Mouse (Mus musculus): ENCODE measurements at regions not wholly inside any gene's neighbourhood (a gene's known extent, or its start where the extent isn't known, plus 50 kb on each side); places are given as distances from the start of the nearest gene placed in this dataset.

DNA sequence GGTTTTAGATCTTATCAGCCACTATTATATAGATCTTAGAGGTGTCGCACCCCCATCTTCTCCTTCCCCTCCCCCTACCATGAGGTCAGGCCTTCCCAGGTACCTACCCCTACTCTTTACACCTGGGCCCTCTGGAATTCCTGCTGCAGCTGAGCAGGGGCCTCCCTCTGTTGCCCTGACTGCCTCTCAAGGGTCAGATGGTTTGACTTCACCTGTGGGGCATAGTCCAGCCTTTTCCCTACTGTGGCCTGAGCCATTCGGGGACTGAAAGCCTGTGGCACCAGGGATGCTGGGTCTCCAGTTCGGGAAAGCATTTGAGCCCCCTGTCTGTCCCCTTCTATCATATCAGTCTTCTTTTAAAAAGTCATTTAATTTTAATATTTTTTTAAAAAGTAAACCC is 196.4 kb downstream of the Gadd45g start:
- Histone ChIP-seq H3K9ac (no peak overlapping the region), H3K27me3 (replicated peaks) (no peaks in the 10 kb centered on the region), H3K4me3 (replicated peaks) (no peak overlapping the region), H3K4me1 (peaks cover 15% of the 10 kb centered on the region), H3K27ac (no peak overlapping the region), H3K4me2 (no peak overlapping the region), H3K9me3 (no peaks in the 10 kb centered on the region), H3K36me3 (no peaks in the 10 kb centered on the region)
- 94% methylated on average over 3 of the region's 3 CpGs for WGBS
- no peak for ATAC-seq (ENCODE audit: insufficient read depth, low FRiP score, low read depth)

DNA sequence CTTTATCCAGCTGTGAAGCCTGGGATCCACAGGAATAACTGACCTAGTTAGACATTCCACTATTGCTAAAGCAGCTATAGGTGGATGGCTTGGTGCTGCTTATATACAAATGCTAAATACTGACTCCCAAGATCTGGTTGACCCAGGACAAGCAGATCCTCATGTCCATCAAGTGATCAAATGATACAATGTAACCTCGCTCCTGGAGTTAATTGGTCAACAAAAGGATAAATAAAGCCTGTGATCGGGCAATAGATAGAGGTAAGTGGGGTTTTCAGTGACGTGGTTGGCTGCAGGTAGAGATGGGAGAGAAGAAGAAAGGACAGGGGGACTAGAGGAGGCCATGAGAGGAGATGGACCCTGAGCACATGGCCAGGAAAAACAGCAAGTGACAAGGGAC is 197.4 kb downstream of the Gadd45g start:
- no peak for ATAC-seq (ENCODE audit: insufficient read depth, low FRiP score, low read depth)
- H3K4me3 ChIP-seq (replicated peaks) = no peak overlapping the region
- 80% methylated on average over 3 of the region's 3 CpGs for WGBS
- H3K4me2 ChIP-seq = no peak overlapping the region
- no peak overlapping the region for H3K27ac ChIP-seq
- no peaks in the 10 kb centered on the region for H3K36me3 ChIP-seq
- peaks cover 15% of the 10 kb centered on the region for H3K4me1 ChIP-seq
- H3K9me3 ChIP-seq = no peaks in the 10 kb centered on the region
- no peaks in the 10 kb centered on the region for H3K27me3 ChIP-seq (replicated peaks)
- H3K9ac ChIP-seq = no peak overlapping the region

DNA sequence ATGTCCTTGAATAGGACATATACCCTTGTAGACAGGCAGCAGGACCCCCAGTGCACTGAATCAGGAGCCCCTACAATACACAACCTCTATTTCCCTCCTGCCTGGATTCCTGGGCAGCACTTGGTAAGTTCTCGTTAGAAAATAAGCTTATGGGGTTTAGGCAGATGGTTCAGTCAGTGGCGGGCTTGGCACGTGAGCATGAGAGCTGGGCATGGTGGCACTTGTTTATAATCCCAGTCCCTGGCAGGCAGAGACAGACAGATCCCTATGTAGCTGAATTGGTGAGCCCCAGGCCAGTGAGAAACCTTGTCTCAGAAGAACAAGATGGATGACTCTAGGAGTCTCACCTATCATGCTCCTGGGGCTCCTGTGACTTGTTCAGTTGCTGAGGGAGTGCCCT is 198.9 kb downstream of the Gadd45g start:
- Histone ChIP-seq H3K9ac (no peak overlapping the region), H3K4me3 (replicated peaks) (no peak overlapping the region), H3K4me2 (no peak overlapping the region), H3K27me3 (replicated peaks) (no peaks in the 10 kb centered on the region), H3K27ac (no peak overlapping the region), H3K9me3 (no peaks in the 10 kb centered on the region), H3K36me3 (no peaks in the 10 kb centered on the region), H3K4me1 (peaks cover 15% of the 10 kb centered on the region)
- 87% methylated on average over 3 of the region's 3 CpGs for WGBS
- no peak for ATAC-seq (ENCODE audit: insufficient read depth, low FRiP score, low read depth)

DNA sequence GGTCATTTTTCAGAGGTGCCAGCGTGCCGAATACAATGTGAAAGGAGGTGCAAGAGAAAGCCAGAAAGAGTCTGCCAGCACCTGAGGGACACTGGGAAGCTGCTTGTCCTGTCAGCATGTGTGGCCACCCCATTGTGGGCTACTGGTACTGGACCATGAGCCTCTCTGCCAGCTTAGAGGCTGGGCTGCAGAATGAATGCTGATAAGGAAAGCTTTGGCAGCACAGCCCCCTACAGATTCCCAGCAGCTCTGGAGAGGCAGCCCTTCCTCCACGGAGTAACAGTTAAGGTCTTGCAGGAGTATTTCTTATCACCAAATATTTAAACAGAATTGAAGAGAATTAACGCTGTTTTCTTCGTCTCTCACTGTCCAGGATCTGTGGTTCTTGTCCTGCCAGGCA is 199.5 kb downstream of the Gadd45g start:
- ATAC-seq (ENCODE audit: insufficient read depth, low FRiP score, low read depth) = peak; percentile 42
- WGBS = 26% methylated on average over 5 of the region's 5 CpGs
- no peaks in the 10 kb centered on the region for H3K27me3 ChIP-seq (replicated peaks)
- peaks cover 15% of the 10 kb centered on the region for H3K4me1 ChIP-seq
- H3K9ac ChIP-seq = no peak overlapping the region
- H3K27ac ChIP-seq = no peak overlapping the region
- H3K4me2 ChIP-seq = peak overlapping the region; percentile 11; the same call in 1 of the 2 replicates
- no peak overlapping the region for H3K4me3 ChIP-seq (replicated peaks)
- H3K36me3 ChIP-seq = no peaks in the 10 kb centered on the region
- H3K9me3 ChIP-seq = no peaks in the 10 kb centered on the region

DNA sequence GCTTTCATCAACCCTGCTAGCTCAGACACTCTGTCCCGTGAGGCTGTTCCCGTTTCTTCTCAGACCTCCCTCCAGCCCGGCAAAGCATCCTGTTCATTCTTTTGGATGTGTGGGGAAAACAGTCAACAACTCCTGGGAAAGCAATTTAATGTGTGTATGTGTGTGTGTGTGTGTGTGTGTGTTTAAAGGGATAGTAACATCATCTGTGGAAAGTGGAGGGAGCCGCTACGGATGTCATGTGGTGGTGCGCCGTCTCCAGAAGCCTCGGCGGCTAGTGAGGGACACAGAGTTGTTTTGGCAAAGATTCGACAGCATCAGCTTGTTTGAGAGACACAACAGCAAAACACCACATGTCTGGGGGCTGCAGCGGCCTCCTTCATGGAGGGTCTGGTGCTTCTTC is 200.2 kb downstream of the Gadd45g start:
- no peak overlapping the region for H3K4me2 ChIP-seq
- no peak overlapping the region for H3K4me3 ChIP-seq (replicated peaks)
- no peaks in the 10 kb centered on the region for H3K36me3 ChIP-seq
- no peak for ATAC-seq (ENCODE audit: insufficient read depth, low FRiP score, low read depth)
- H3K27ac ChIP-seq = no peak overlapping the region
- no peaks in the 10 kb centered on the region for H3K27me3 ChIP-seq (replicated peaks)
- no peak overlapping the region for H3K9ac ChIP-seq
- no peaks in the 10 kb centered on the region for H3K9me3 ChIP-seq
- H3K4me1 ChIP-seq = peaks cover 10% of the 10 kb centered on the region
- 70% methylated on average over 11 of the region's 11 CpGs for WGBS

DNA sequence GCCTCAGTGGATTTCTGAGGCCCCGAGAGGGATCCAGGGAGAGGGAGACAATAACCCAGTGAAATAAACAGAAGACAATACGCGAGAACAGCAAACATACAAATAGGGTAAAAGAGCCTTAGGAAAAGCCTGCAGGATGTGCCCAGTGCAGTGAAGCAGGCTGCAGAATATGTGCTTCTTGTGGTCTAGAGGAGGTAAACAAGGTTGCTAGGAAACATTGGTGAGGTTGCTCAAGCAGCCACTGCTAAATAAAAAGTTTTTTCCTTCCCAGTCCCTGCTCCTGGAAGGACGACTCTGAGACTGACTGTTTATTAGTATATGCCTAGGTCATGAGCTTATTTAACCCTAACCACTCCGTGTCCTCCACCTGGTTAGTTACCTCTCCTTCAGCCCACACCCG is 201.5 kb downstream of the Gadd45g start:
- 71% methylated on average over 6 of the region's 6 CpGs for WGBS
- no peak for ATAC-seq (ENCODE audit: insufficient read depth, low FRiP score, low read depth)
- Histone ChIP-seq H3K4me3 (replicated peaks) (no peak overlapping the region), H3K27ac (no peak overlapping the region), H3K4me2 (no peak overlapping the region), H3K36me3 (no peaks in the 10 kb centered on the region), H3K27me3 (replicated peaks) (no peaks in the 10 kb centered on the region), H3K4me1 (0 out of 2 replicates have a peak, but pooled peaks cover 3% of the 10 kb centered on the region), H3K9ac (no peak overlapping the region), H3K9me3 (no peaks in the 10 kb centered on the region)

DNA sequence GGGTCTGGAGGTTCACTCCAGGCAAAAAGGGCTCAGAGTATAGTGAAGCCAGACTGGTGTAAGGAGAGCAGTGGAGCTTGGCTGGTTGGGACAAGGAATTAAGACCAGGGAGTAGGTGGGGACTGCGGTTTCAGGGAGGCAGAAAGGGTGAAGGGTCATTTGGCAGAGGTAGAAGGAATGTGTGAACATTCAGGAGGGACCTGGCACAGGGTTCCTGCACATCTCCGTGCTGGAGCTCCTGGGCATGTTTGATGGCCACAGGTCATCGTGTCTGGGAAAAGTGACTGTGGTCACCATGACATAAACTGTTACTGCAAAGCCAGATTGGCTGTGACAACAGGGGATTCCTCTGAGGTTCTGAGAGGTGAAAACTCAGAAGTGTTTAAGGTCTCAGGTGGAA is 202.3 kb downstream of the Gadd45g start:
- H3K9me3 ChIP-seq = no peaks in the 10 kb centered on the region
- no peak for ATAC-seq (ENCODE audit: insufficient read depth, low FRiP score, low read depth)
- H3K27ac ChIP-seq = no peak overlapping the region
- H3K27me3 ChIP-seq (replicated peaks) = no peaks in the 10 kb centered on the region
- WGBS = 72% methylated on average over 3 of the region's 3 CpGs
- 0 out of 2 replicates have a peak, but pooled peaks cover 3% of the 10 kb centered on the region for H3K4me1 ChIP-seq
- H3K9ac ChIP-seq = no peak overlapping the region
- no peak overlapping the region for H3K4me3 ChIP-seq (replicated peaks)
- H3K4me2 ChIP-seq = no peak overlapping the region
- H3K36me3 ChIP-seq = no peaks in the 10 kb centered on the region

GRCm38 (mm10) chr13:52049249-52049648 is 202.8 kb downstream of the Gadd45g start:
- Histone ChIP-seq H3K9me3 (no peaks in the 10 kb centered on the region), H3K4me3 (replicated peaks) (no peak overlapping the region), H3K9ac (no peak overlapping the region), H3K36me3 (no peaks in the 10 kb centered on the region), H3K27me3 (replicated peaks) (no peaks in the 10 kb centered on the region), H3K4me1 (0 out of 2 replicates have a peak, but pooled peaks cover 3% of the 10 kb centered on the region), H3K4me2 (no peak overlapping the region), H3K27ac (no peak overlapping the region)
- ATAC-seq (ENCODE audit: insufficient read depth, low FRiP score, low read depth) = no peak
- WGBS = 99% methylated on average over 2 of the region's 2 CpGs

- Histone ChIP-seq H3K36me3 (no peaks in the 10 kb centered on the region), H3K27ac (no peak overlapping the region), H3K4me2 (no peak overlapping the region), H3K9ac (no peak overlapping the region), H3K4me1 (peaks cover 7% of the 10 kb centered on the region; the same call in 1 of the 2 replicates), H3K9me3 (no peaks in the 10 kb centered on the region), H3K27me3 (replicated peaks) (no peaks in the 10 kb centered on the region), H3K4me3 (replicated peaks) (no peak overlapping the region)
- ATAC-seq (ENCODE audit: insufficient read depth, low FRiP score, low read depth) = no peak
- 82% methylated on average over 8 of the region's 8 CpGs for WGBS
These were observed 209.3 kb downstream of the Gadd45g start for GRCm38 (mm10) chr13:52055741-52056140.

DNA sequence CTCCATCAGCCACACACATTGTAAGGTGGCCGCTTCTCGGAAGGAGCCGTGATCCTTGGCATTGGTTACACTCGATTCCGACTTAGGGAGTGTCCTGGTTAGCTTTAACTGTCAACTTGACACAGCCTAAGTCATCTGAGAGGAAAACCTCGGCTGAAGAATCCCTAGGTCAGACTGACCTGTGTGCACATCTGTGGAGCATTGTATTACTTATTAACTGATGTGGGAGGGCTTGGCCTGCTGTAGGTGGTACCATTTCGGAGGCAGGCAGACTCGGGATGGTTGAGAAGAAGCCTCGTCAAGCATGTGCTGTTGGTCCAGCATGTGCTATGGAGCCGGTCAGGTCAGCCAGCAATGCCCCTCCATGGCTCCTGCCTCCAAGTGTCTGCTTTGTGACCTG is 211.0 kb downstream of the Gadd45g start:
- H3K27me3 ChIP-seq (replicated peaks) = no peaks in the 10 kb centered on the region
- no peak overlapping the region for H3K4me2 ChIP-seq
- WGBS = 59% methylated on average over 10 of the region's 10 CpGs
- H3K9me3 ChIP-seq = no peaks in the 10 kb centered on the region
- peaks cover 12% of the 10 kb centered on the region; the same call in 1 of the 2 replicates for H3K4me1 ChIP-seq
- no peak overlapping the region for H3K9ac ChIP-seq
- no peaks in the 10 kb centered on the region for H3K36me3 ChIP-seq
- no peak for ATAC-seq (ENCODE audit: insufficient read depth, low FRiP score, low read depth)
- H3K4me3 ChIP-seq (replicated peaks) = no peak overlapping the region
- H3K27ac ChIP-seq = no peak overlapping the region

GRCm38 (mm10) chr13:52059756-52060417 is 213.4 kb downstream of the Gadd45g start:
- ATAC-seq (ENCODE audit: insufficient read depth, low FRiP score, low read depth) = no peak
- Histone ChIP-seq H3K4me2 (no peak overlapping the region), H3K27ac (no peak overlapping the region), H3K36me3 (no peaks in the 10 kb centered on the region), H3K9ac (no peak overlapping the region), H3K4me1 (peaks cover 13% of the 10 kb centered on the region; the same call in 1 of the 2 replicates), H3K27me3 (replicated peaks) (no peaks in the 10 kb centered on the region), H3K9me3 (no peaks in the 10 kb centered on the region), H3K4me3 (replicated peaks) (no peak overlapping the region)
- 71% methylated on average over 22 of the region's 22 CpGs for WGBS

GRCm38 (mm10) chr13:52060418-52060870 is 214.0 kb downstream of the Gadd45g start:
- no peak overlapping the region for H3K4me2 ChIP-seq
- no peaks in the 10 kb centered on the region for H3K9me3 ChIP-seq
- no peak overlapping the region for H3K27ac ChIP-seq
- peaks cover 13% of the 10 kb centered on the region; the same call in 1 of the 2 replicates for H3K4me1 ChIP-seq
- WGBS = 37% methylated on average over 10 of the region's 10 CpGs
- H3K4me3 ChIP-seq (replicated peaks) = no peak overlapping the region
- H3K9ac ChIP-seq = no peak overlapping the region
- no peak for ATAC-seq (ENCODE audit: insufficient read depth, low FRiP score, low read depth)
- no peaks in the 10 kb centered on the region for H3K27me3 ChIP-seq (replicated peaks)
- no peaks in the 10 kb centered on the region for H3K36me3 ChIP-seq

DNA sequence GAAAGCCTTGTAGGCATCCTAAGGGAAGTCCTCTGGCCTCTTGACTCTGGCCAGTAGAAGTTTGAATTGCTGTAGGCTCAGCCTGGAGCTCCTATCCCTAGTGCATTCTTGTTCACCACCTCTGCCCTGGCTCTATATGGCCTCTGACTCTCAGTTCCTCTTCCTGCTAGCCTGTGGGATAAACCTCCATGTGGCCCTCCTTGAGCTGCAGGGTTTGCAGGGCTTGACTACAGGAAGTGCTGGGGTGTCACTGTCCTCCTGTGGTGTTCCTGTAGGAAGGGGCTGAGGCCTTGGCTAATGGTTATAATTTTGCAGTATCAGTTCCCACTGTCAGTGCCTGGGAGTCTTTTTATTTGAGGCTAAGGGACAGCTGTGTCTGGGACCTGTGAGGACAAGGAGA is 215.0 kb downstream of the Gadd45g start:
- Histone ChIP-seq H3K27me3 (replicated peaks) (no peaks in the 10 kb centered on the region), H3K9ac (no peak overlapping the region), H3K4me1 (peaks cover 13% of the 10 kb centered on the region; the same call in 1 of the 2 replicates), H3K4me3 (replicated peaks) (no peak overlapping the region), H3K4me2 (no peak overlapping the region), H3K9me3 (no peaks in the 10 kb centered on the region), H3K36me3 (no peaks in the 10 kb centered on the region), H3K27ac (no peak overlapping the region; the same call in 1 of the 2 replicates)
- ATAC-seq (ENCODE audit: insufficient read depth, low FRiP score, low read depth) = no peak
